Mouse (Mus musculus): ENCODE measurements around the gene Tlcd1. TPM values are rescaled to one million over a fixed set of nuclear protein-coding genes. Genes with fewer than 3 reads are reported as not detected.

Tlcd1 gene
- polyA plus RNA-seq, 1 experiment from 2014 or later: 14.7 TPM

GRCm38 (mm10) chr11:78172748-78173383 lies 3.6 kb upstream of the Tlcd1 start:
- Histone ChIP-seq H3K9ac (ENCODE audit: low read length) (no peak overlapping the region), H3K9me3 (ENCODE audit: control insufficient read depth, low read length) (no peaks in the 10 kb centered on the region), H3K36me3 (ENCODE audit: control insufficient read depth, insufficient read depth, low read length) (no peaks in the 10 kb centered on the region), H3K27me3 (ENCODE audit: control insufficient read depth, insufficient read depth, low read length) (no peaks in the 10 kb centered on the region), H3K27ac (replicated peaks in 1 of 2; ENCODE audit: control insufficient read depth in 1 of 2, insufficient read depth in 1 of 2, low read depth in 2 of 2, low read length in 2 of 2) (no peak overlapping the region), H3K4me2 (ENCODE audit: low read length) (no peak overlapping the region), H3K4me1 (ENCODE audit: control insufficient read depth in 2 of 2, insufficient read depth in 2 of 2, low read length in 2 of 2) (peaks cover 3 to 4% of the 10 kb centered on the region in 2 experiments; a peak in 3 of 4 replicates), H3K4me3 (ENCODE audit: control insufficient read depth in 1 of 2, insufficient read depth in 1 of 2, low read depth in 1 of 2, low read length in 2 of 2) (no peak overlapping the region)
- ATAC-seq (ENCODE audit: insufficient number of reproducible peaks, insufficient read depth, low FRiP score, low read depth): no peak
- WGBS: 73% methylated on average over 19 of the region's 19 CpGs

DNA sequence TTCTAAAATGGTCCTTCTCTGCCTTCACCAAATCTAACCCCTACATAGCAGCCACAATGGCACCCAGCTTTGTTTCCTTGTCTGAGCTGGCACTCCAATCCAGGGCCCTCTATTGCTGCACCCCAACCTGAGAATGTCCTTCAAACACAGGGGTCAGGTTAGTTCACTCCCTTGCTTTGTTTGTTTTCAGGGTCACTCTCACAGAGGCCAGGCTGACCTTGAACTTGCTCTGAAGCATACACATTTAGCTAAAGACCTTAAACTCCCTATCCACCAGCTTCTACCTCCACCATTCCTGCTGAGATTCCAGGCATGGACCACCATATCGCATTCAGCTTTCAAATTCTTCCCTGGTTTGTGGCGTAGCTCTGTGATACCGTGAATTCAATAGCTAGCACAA lies 2.0 kb upstream of the Tlcd1 start:
- Histone ChIP-seq H3K27me3 (ENCODE audit: control insufficient read depth, insufficient read depth, low read length) (no peaks in the 10 kb centered on the region), H3K9ac (ENCODE audit: low read length) (no peak overlapping the region), H3K4me1 (ENCODE audit: control insufficient read depth in 2 of 2, insufficient read depth in 2 of 2, low read length in 2 of 2) (peaks cover 7 to 12% of the 10 kb centered on the region in 2 experiments), H3K36me3 (ENCODE audit: control insufficient read depth, insufficient read depth, low read length) (peaks cover 4% of the 10 kb centered on the region), H3K4me3 (ENCODE audit: control insufficient read depth in 1 of 2, insufficient read depth in 1 of 2, low read depth in 1 of 2, low read length in 2 of 2) (no peak overlapping the region), H3K27ac (replicated peaks in 1 of 2; ENCODE audit: control insufficient read depth in 1 of 2, insufficient read depth in 1 of 2, low read depth in 2 of 2, low read length in 2 of 2) (no peak overlapping the region), H3K4me2 (ENCODE audit: low read length) (no peak overlapping the region), H3K9me3 (ENCODE audit: control insufficient read depth, low read length) (no peaks in the 10 kb centered on the region)
- WGBS: 95% methylated on average over 3 of the region's 3 CpGs
- ATAC-seq (ENCODE audit: insufficient number of reproducible peaks, insufficient read depth, low FRiP score, low read depth): no peak

DNA sequence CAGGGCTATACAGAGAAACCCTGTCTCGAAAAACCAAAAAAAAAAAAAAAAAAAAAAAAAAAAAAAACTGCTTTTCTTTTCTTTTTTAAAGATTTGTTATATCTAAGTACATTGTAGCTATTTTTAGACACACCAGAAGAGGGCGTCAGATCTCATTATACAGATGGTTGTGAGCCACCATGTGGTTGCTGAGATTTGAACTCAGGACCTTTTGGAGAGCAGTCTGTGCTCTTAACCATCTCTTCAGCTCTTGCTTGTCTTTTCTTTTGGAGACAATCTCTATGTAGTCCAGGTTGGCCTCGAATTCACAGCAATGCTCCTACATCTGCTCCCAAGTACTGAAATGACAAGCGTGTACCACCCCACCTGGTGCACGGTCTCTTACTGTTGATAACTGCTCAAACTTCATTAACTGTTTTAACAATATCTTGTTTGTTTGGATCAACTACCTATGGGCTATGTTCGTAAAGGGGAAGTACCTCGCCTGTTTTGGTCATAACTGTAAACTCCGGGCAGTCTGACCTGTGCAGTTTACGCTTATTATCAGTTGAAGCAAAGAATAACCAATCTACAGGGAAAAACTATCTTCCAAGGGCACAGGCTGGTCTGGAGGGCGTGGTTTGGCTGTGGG lies 625 bp upstream of the Tlcd1 start:
- Histone ChIP-seq H3K27ac (replicated peaks in 1 of 2; ENCODE audit: control insufficient read depth in 1 of 2, insufficient read depth in 1 of 2, low read depth in 2 of 2, low read length in 2 of 2) (peak overlapping the region; percentile 89 to 92), H3K9ac (ENCODE audit: low read length) (peak overlapping the region; percentile 79), H3K36me3 (ENCODE audit: control insufficient read depth, insufficient read depth, low read length) (peaks cover 17% of the 10 kb centered on the region), H3K4me1 (ENCODE audit: control insufficient read depth in 2 of 2, insufficient read depth in 2 of 2, low read length in 2 of 2) (peaks cover 10 to 22% of the 10 kb centered on the region in 2 experiments), H3K4me2 (ENCODE audit: low read length) (peak overlapping the region; percentile 96), H3K4me3 (ENCODE audit: control insufficient read depth in 1 of 2, insufficient read depth in 1 of 2, low read depth in 1 of 2, low read length in 2 of 2) (peak overlapping the region; percentile 67 to 80), H3K9me3 (ENCODE audit: control insufficient read depth, low read length) (no peaks in the 10 kb centered on the region), H3K27me3 (ENCODE audit: control insufficient read depth, insufficient read depth, low read length) (no peaks in the 10 kb centered on the region)
- ATAC-seq (ENCODE audit: insufficient number of reproducible peaks, insufficient read depth, low FRiP score, low read depth): no peak
- WGBS: 3% methylated on average over 9 of the region's 10 CpGs

- no peak for ATAC-seq (ENCODE audit: insufficient number of reproducible peaks, insufficient read depth, low FRiP score, low read depth)
- peak overlapping the region; percentile 67 to 80 for H3K4me3 ChIP-seq (ENCODE audit: control insufficient read depth in 1 of 2, insufficient read depth in 1 of 2, low read depth in 1 of 2, low read length in 2 of 2)
- H3K27me3 ChIP-seq (ENCODE audit: control insufficient read depth, insufficient read depth, low read length): no peaks in the 10 kb centered on the region
- peaks cover 11 to 30% of the 10 kb centered on the region in 2 experiments for H3K4me1 ChIP-seq (ENCODE audit: control insufficient read depth in 2 of 2, insufficient read depth in 2 of 2, low read length in 2 of 2)
- peak overlapping the region; percentile 96 for H3K4me2 ChIP-seq (ENCODE audit: low read length)
- peak overlapping the region; percentile 89 to 92 for H3K27ac ChIP-seq (replicated peaks in 1 of 2; ENCODE audit: control insufficient read depth in 1 of 2, insufficient read depth in 1 of 2, low read depth in 2 of 2, low read length in 2 of 2)
- H3K9me3 ChIP-seq (ENCODE audit: control insufficient read depth, low read length): no peaks in the 10 kb centered on the region
- under 1% methylated on average over 23 of the region's 23 CpGs for WGBS
- peak overlapping the region; percentile 79 for H3K9ac ChIP-seq (ENCODE audit: low read length)
- peaks cover 28% of the 10 kb centered on the region for H3K36me3 ChIP-seq (ENCODE audit: control insufficient read depth, insufficient read depth, low read length)
These were observed 407 bp downstream of the Tlcd1 start for GRCm38 (mm10) chr11:78176905-78177331.

GRCm38 (mm10) chr11:78177437-78177836 lies 926 bp downstream of the Tlcd1 start:
- Histone ChIP-seq H3K4me3 (ENCODE audit: control insufficient read depth in 1 of 2, insufficient read depth in 1 of 2, low read depth in 1 of 2, low read length in 2 of 2) (peak overlapping the region; percentile 67 to 80), H3K27ac (replicated peaks in 1 of 2; ENCODE audit: control insufficient read depth in 1 of 2, insufficient read depth in 1 of 2, low read depth in 2 of 2, low read length in 2 of 2) (peak overlapping the region; percentile 48 to 92), H3K36me3 (ENCODE audit: control insufficient read depth, insufficient read depth, low read length) (peaks cover 33% of the 10 kb centered on the region), H3K9me3 (ENCODE audit: control insufficient read depth, low read length) (no peaks in the 10 kb centered on the region), H3K4me2 (ENCODE audit: low read length) (peak overlapping the region; percentile 96), H3K9ac (ENCODE audit: low read length) (peak overlapping the region; percentile 79), H3K27me3 (ENCODE audit: control insufficient read depth, insufficient read depth, low read length) (no peaks in the 10 kb centered on the region), H3K4me1 (ENCODE audit: control insufficient read depth in 2 of 2, insufficient read depth in 2 of 2, low read length in 2 of 2) (peaks cover 11 to 35% of the 10 kb centered on the region in 2 experiments)
- under 1% methylated on average over 10 of the region's 10 CpGs for WGBS
- no peak for ATAC-seq (ENCODE audit: insufficient number of reproducible peaks, insufficient read depth, low FRiP score, low read depth)

DNA sequence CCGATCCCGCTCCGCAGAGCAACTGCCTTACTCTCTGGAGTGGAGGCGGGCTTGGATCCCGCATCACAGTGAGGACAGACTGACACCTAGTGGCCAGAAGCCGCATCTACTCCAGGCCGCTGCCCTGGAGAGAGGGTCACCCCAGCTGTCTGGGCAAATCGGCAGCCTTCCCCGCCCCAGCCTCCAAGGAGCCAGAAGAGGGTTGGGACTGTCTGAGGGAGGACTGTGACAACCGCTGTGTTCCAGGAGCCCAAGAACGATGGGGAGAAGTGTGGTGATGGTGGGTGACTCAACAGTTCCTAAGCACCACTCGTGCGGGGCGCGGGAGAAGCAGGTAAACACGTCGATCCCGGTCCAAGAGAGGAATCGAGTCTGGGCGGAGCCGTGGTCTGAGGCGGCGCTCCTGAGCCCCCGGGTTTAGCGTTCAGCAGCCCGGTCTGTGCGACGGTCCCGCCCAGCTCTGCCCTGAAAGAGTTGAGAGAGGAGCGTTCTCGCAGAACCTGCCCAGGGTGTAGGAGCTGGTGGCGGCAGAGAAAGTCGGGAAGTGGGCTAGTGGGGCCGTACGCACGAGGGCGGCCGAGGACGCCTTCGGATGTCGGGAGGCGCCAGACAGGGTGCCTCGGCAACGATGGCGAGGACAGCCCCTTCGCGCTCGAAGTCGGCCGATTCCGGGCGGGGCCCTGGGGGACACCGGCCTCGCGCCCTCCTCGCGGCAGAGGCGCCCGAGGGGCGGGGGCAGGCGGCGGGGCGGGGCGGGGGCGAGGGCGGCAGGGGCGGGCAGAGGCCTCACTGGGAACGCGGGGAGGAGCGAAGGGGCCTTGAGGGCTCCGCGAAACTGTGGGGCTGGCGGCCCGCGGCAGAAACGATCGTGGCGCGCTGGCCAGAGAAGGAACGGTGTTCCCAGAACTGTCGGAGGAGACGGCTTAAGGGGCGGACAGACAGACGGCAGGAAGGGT lies 1.7 kb downstream of the Tlcd1 start:
- peak overlapping the region; percentile 67 to 83 for H3K4me3 ChIP-seq (ENCODE audit: control insufficient read depth in 1 of 2, insufficient read depth in 1 of 2, low read depth in 1 of 2, low read length in 2 of 2)
- ATAC-seq (ENCODE audit: insufficient number of reproducible peaks, insufficient read depth, low FRiP score, low read depth): peak; percentile 74
- H3K9me3 ChIP-seq (ENCODE audit: control insufficient read depth, low read length): no peaks in the 10 kb centered on the region
- WGBS: under 1% methylated on average over 70 of the region's 84 CpGs
- peak overlapping the region; percentile 96 for H3K4me2 ChIP-seq (ENCODE audit: low read length)
- peaks cover 33% of the 10 kb centered on the region for H3K36me3 ChIP-seq (ENCODE audit: control insufficient read depth, insufficient read depth, low read length)
- H3K27me3 ChIP-seq (ENCODE audit: control insufficient read depth, insufficient read depth, low read length): no peaks in the 10 kb centered on the region
- peaks cover 11 to 35% of the 10 kb centered on the region in 2 experiments for H3K4me1 ChIP-seq (ENCODE audit: control insufficient read depth in 2 of 2, insufficient read depth in 2 of 2, low read length in 2 of 2)
- H3K9ac ChIP-seq (ENCODE audit: low read length): peak overlapping the region; percentile 79
- peak overlapping the region; percentile 92 to 96 for H3K27ac ChIP-seq (replicated peaks in 1 of 2; ENCODE audit: control insufficient read depth in 1 of 2, insufficient read depth in 1 of 2, low read depth in 2 of 2, low read length in 2 of 2)

- WGBS: under 1% methylated on average over 29 of the region's 29 CpGs
- ATAC-seq (ENCODE audit: insufficient number of reproducible peaks, insufficient read depth, low FRiP score, low read depth): peak; percentile 15
- peak overlapping the region; percentile 67 to 83 for H3K4me3 ChIP-seq (ENCODE audit: control insufficient read depth in 1 of 2, insufficient read depth in 1 of 2, low read depth in 1 of 2, low read length in 2 of 2)
- peak overlapping the region; percentile 92 to 96 for H3K27ac ChIP-seq (replicated peaks in 1 of 2; ENCODE audit: control insufficient read depth in 1 of 2, insufficient read depth in 1 of 2, low read depth in 2 of 2, low read length in 2 of 2)
- H3K4me2 ChIP-seq (ENCODE audit: low read length): peak overlapping the region; percentile 96
- H3K36me3 ChIP-seq (ENCODE audit: control insufficient read depth, insufficient read depth, low read length): peaks cover 33% of the 10 kb centered on the region
- H3K4me1 ChIP-seq (ENCODE audit: control insufficient read depth in 2 of 2, insufficient read depth in 2 of 2, low read length in 2 of 2): peaks cover 13 to 37% of the 10 kb centered on the region in 2 experiments
- no peaks in the 10 kb centered on the region for H3K9me3 ChIP-seq (ENCODE audit: control insufficient read depth, low read length)
- peak overlapping the region; percentile 79 for H3K9ac ChIP-seq (ENCODE audit: low read length)
- H3K27me3 ChIP-seq (ENCODE audit: control insufficient read depth, insufficient read depth, low read length): no peaks in the 10 kb centered on the region
These were observed 2.4 kb downstream of the Tlcd1 start for GRCm38 (mm10) chr11:78178859-78179437.
